9 mouse cellular contexts compared by ENCODE assay signal in the genomic region with DNA sequence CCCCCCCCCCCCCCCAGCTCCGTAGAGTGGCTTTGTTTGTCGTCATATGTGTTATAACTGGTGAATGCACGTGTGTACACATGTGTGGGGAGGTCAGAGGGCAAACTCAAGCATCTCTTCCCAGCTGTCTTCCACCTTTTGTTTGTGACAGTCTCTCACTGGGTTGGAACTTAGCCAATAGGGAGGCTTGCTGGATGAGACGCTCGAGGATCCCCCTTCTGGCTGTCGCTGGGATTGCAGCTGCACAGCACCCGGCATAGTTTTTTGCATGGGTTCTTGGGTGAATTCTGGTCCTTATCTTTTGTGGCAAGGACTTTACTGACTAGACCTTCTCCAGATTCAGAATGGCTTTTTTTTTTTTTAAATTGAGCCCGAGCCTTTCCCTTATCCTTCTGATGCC.
DNase-seq lines count a peak whose midpoint lies in the region; ATAC-seq and TF ChIP-seq lines count a peak whose summit lies in the region.
"Had no signal": no experiment of that assay in that cellular context is flagged by ENCODE, and none has a peak within 500 bp of the region (broad histone marks: within the 10 kb centered on the region; RNA-seq: fewer than 3 reads in every experiment).

No protein-coding gene starts in this region.

- no peaks in the 10 kb centered on the region for H3K36me3 ChIP-seq in midbrain, embryonic 14.5 days (ENCODE audit: control insufficient read depth, insufficient read depth, low read length)
- no peaks in the 10 kb centered on the region for H3K36me3 ChIP-seq in midbrain, embryonic 16.5 days (ENCODE audit: control insufficient read depth, insufficient read depth, low read length)
- H3K36me3 ChIP-seq in limb, embryonic 14.5 days (ENCODE audit: control insufficient read depth, insufficient read depth, low read length), result no peaks in the 10 kb centered on the region
- H3K36me3 ChIP-seq: embryonic facial prominence, embryonic 12.5 days had no signal

- no peak overlapping the region for H3K9ac ChIP-seq in midbrain, embryonic 14.5 days (replicated peaks; ENCODE audit: low read length)
- H3K9ac ChIP-seq in midbrain, embryonic 16.5 days (ENCODE audit: low read depth, low read length), result no peak overlapping the region
- H3K9ac ChIP-seq in limb, embryonic 14.5 days (ENCODE audit: low read depth, low read length, severe bottlenecking), result no peak overlapping the region
- H3K9ac ChIP-seq: embryonic facial prominence, embryonic 12.5 days had no signal

- DNase-seq in midbrain, embryonic 14.5 days, result peak; percentile 76
- peak; percentile 84 for DNase-seq in adrenal gland, postnatal 10 days
- peak; percentile 55 for DNase-seq in embryo, embryonic 11 days
- peak; percentile 55 to 71 for DNase-seq in heart, postnatal 36 days
- DNase-seq in limb, embryonic 14.5 days (ENCODE audit: low spot score), result peak; percentile 15
- DNase-seq in retina, postnatal 1 day, result peak; percentile 88

- no peak overlapping the region for H3K27ac ChIP-seq in midbrain, embryonic 14.5 days (replicated peaks; ENCODE audit: low read depth, low read length)
- no peak overlapping the region for H3K27ac ChIP-seq in midbrain, embryonic 16.5 days (ENCODE audit: low read length)
- no peak overlapping the region for H3K27ac ChIP-seq in limb, embryonic 14.5 days (replicated peaks; ENCODE audit: low read depth, low read length)
- H3K27ac ChIP-seq: embryonic facial prominence, embryonic 12.5 days had no signal

- H3K9me3 ChIP-seq in midbrain, embryonic 14.5 days (ENCODE audit: control insufficient read depth, low read length), result no peaks in the 10 kb centered on the region
- H3K9me3 ChIP-seq in midbrain, embryonic 16.5 days (replicated peaks; ENCODE audit: control insufficient read depth, low read length, poor library complexity, severe bottlenecking), result no peaks in the 10 kb centered on the region
- no peaks in the 10 kb centered on the region for H3K9me3 ChIP-seq in limb, embryonic 14.5 days (ENCODE audit: control insufficient read depth, low read length)
- H3K9me3 ChIP-seq: embryonic facial prominence, embryonic 12.5 days had no signal

- intact Hi-C loops in heart, postnatal 36 days (cut with DNase I), result loop anchor here (2.0 kb wide), 1 partner anchor 66 kb away; no protein-coding TSS in a partner anchor

- no peaks in the 10 kb centered on the region for H3K4me1 ChIP-seq in midbrain, embryonic 14.5 days (ENCODE audit: control insufficient read depth, insufficient read depth, low read length)
- H3K4me1 ChIP-seq in midbrain, embryonic 16.5 days (ENCODE audit: control insufficient read depth, insufficient read depth, low read length), result no peaks in the 10 kb centered on the region
- peaks cover 16% of the 10 kb centered on the region for H3K4me1 ChIP-seq in limb, embryonic 14.5 days (ENCODE audit: control insufficient read depth, insufficient read depth, low read length)

- no peak overlapping the region for H3K4me2 ChIP-seq in midbrain, embryonic 14.5 days (ENCODE audit: low read length)
- H3K4me2 ChIP-seq in midbrain, embryonic 16.5 days (ENCODE audit: low read length), result no peak overlapping the region
- no peak overlapping the region for H3K4me2 ChIP-seq in limb, embryonic 14.5 days (replicated peaks; ENCODE audit: low read depth, low read length, severe bottlenecking)
- H3K4me2 ChIP-seq: embryonic facial prominence, embryonic 12.5 days had no signal

- no peaks in the 10 kb centered on the region for H3K27me3 ChIP-seq in midbrain, embryonic 14.5 days (ENCODE audit: control insufficient read depth, insufficient read depth, low read length)
- no peaks in the 10 kb centered on the region for H3K27me3 ChIP-seq in midbrain, embryonic 16.5 days (ENCODE audit: control insufficient read depth, insufficient read depth, low read depth, low read length)
- no peaks in the 10 kb centered on the region for H3K27me3 ChIP-seq in limb, embryonic 14.5 days (ENCODE audit: control insufficient read depth, insufficient read depth, low read length)
- H3K27me3 ChIP-seq: embryonic facial prominence, embryonic 12.5 days had no signal

- no peak for ATAC-seq in midbrain, embryonic 14.5 days (ENCODE audit: low FRiP score, low TSS enrichment)
- no peak for ATAC-seq in midbrain, embryonic 16.5 days
- no peak for ATAC-seq in limb, embryonic 14.5 days (ENCODE audit: low FRiP score, low read depth)
- no peak for ATAC-seq in erythroblast, adult 5-6 weeks (replicated peaks; ENCODE audit: low FRiP score, poor library complexity, severe bottlenecking)

- no peak for TF ChIP-seq POLR2A in limb, embryonic 14.5 days (IDR thresholded peaks at IDR 0.05; ENCODE audit: borderline replicate concordance, extremely low read depth, insufficient read depth, insufficient read length)

- H3K4me3 ChIP-seq in midbrain, embryonic 14.5 days (replicated peaks; ENCODE audit: low read depth, low read length), result no peak overlapping the region
- H3K4me3 ChIP-seq in midbrain, embryonic 16.5 days (ENCODE audit: low read depth, low read length), result no peak overlapping the region
- no peak overlapping the region for H3K4me3 ChIP-seq in limb, embryonic 14.5 days (replicated peaks; ENCODE audit: low read length)
- H3K4me3 ChIP-seq: embryonic facial prominence, embryonic 12.5 days had no signal

- 32% methylated on average over 8 of the region's 8 CpGs for WGBS in midbrain, embryonic 14.5 days
- 18% methylated on average over 6 of the region's 8 CpGs for WGBS in midbrain, embryonic 16.5 days
- WGBS in limb, embryonic 14.5 days, result 29% methylated on average over 8 of the region's 8 CpGs

Comparison
In these comparisons a context has a peak if more than half of its experiments do, and no peak if none do; other contexts are left out.
1. DNase-seq: peak in every context shown above with its lines; median percentile 88 in retina, postnatal 1 day; 84 in adrenal gland, postnatal 10 days; 76 in midbrain, embryonic 14.5 days; 63 in heart, postnatal 36 days; 55 in embryo, embryonic 11 days; 15 in limb, embryonic 14.5 days.